Mouse (Mus musculus): ENCODE measurements around the gene Atg10.

The Atg10 gene

DNA sequence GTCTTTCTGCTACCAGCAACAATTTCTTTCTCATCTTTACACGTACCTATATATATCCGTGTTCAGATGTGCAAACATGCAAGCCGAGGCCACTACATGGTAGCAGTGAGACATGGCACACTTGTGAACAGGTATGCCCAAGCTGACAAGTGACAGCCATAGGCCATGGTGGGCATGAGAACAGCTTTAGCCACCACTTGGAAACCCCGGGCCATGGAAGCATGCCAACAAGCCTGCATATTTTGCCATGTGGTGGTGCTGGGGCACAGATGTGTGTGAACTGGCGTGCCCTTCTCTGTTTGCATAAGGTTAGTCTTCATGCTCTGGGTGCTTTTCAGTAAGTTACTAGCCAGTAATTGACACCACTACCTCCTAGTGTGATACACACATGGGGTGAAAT lies 162.9 kb downstream of the Atg10 start:
- in situ Hi-C loops (cut with MboI; ENCODE audit: low pct_unique_long_range_greater_than_20kb in 1 of 2, low sequenced_read_pairs in 2 of 2, unreplicated experiment in 1 of 2) = no loop called here

DNA sequence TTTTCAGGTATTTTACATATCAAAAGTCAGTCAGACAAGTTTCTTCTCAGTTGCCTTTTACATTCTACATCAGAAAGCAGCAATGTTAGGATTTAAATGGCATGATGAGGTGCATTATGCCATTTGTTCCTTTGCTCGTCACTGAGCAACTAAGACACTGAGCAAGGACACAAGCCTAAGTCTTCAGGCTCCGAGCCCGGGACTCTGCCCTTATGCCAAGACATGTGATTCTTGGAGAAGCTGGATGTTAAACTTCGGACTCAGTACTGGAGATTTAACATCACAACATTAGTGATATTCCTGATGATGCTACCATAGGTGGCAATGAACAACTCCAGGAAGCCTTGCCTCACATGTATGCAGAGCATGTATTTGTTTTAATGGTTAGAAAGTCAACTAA lies 175.6 kb downstream of the Atg10 start:
- in situ Hi-C loops (cut with MboI; ENCODE audit: low pct_unique_long_range_greater_than_20kb in 1 of 2, low sequenced_read_pairs in 2 of 2, unreplicated experiment in 1 of 2) = no loop called here

DNA sequence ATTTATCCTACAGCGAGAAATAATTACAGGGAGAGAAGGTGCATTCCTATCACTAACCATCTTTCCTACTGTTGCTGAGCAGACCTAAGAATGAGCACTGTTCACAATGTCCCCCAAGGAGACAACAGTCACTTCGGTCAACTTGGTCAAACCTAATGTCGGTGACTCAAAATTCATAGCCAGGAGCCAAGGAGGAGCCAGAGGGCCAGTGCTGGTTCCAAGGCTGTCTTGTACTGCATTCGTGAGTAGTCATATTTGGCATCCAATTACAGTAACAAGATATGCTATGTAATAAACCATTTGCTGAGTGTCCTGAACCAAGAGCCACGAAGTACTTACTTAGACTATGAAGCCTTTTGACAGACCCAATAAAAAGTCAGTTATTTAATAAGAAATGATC lies 176.9 kb downstream of the Atg10 start:
- in situ Hi-C loops (cut with MboI; ENCODE audit: low pct_unique_long_range_greater_than_20kb in 1 of 2, low sequenced_read_pairs in 2 of 2, unreplicated experiment in 1 of 2) = no loop called here

DNA sequence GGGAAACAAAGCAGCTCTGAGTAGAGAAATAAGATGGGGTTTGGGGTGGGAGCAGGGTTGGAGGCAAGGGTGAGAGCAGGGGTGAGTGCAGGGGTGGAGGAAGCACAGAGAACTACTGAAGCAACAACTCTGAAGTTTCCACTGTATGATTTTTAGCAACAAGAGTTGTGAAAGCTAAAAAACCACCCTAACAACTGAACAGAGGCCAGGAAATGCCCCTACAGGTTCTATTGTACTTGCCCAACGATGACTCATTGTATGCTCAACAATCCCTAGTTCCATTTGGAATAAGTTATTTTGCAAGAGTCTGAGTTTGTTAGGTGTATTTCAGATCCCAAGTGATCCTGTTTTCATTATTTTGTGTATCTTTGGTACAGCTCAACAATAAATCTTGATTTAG lies 182.5 kb downstream of the Atg10 start:
- in situ Hi-C loops (cut with MboI; ENCODE audit: low pct_unique_long_range_greater_than_20kb in 1 of 2, low sequenced_read_pairs in 2 of 2, unreplicated experiment in 1 of 2) = no loop called here

DNA sequence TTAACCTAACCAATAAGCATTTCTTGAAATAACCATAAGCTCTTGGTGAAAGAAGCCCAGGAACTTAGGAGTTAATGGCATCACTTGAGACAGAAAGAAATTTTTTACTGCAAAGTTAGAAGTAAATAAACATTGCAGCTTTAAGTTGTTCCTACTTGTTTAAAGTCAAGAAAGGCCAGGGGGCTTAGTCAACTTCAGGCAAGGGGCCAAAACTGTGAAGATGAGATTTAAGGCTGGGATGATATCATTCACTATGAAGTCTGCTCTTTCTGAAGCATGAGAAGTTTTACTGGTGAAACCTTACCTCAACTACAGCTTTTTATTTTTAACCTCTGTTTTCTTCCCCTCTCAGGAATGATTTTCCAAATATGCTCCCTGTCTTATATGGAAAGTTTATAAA lies 183.3 kb downstream of the Atg10 start:
- in situ Hi-C loops (cut with MboI; ENCODE audit: low pct_unique_long_range_greater_than_20kb in 1 of 2, low sequenced_read_pairs in 2 of 2, unreplicated experiment in 1 of 2) = no loop called here

DNA sequence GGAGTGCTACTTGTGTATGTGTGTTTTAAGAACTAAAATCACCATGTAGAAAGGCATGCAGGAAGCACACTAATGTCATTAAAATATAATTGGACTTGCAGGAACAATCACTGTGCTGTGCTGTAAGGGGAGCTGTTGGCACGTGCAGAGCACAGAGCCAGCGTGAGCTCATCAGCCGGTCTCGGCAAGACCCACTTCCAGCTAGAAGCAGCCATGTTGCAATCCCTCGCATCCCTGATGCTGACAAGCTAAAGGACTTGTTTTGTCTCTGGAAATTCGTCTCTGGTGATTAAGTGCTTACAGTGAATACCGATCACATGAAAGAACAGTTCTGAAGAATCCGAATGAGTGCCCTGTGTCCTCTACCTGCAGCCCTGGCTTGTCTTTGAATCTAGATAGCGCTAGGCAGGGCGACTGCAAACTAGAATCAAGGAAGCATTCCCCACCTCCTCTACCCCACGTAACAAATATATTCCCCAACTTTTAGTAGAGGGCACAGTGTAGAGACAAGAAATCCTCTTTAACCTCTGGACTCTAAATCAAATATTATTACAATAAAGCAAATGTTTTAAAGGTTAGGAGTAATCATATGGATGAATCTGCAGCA lies 184.5 kb downstream of the Atg10 start:
- in situ Hi-C loops (cut with MboI; ENCODE audit: low pct_unique_long_range_greater_than_20kb in 1 of 2, low sequenced_read_pairs in 2 of 2, unreplicated experiment in 1 of 2) = no loop called here

DNA sequence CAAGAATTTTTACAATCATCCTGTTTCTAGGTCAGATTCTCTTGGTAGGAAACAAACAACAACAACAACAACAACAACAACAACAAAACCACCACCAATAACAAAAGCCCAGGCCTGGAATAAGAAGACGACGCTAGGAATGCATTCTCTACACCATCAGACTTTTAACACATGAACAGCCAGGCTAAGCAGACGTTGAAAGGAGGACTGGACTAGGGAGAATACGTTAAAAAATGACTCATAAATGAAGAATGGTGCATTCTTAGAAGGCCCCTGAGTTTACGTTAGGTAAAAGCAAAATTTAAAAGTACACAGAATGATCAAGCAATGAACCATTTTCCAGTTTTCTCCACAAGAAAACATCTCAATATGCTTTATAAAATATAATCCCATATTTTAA lies 185.1 kb downstream of the Atg10 start:
- in situ Hi-C loops (cut with MboI; ENCODE audit: low pct_unique_long_range_greater_than_20kb in 1 of 2, low sequenced_read_pairs in 2 of 2, unreplicated experiment in 1 of 2) = no loop called here

DNA sequence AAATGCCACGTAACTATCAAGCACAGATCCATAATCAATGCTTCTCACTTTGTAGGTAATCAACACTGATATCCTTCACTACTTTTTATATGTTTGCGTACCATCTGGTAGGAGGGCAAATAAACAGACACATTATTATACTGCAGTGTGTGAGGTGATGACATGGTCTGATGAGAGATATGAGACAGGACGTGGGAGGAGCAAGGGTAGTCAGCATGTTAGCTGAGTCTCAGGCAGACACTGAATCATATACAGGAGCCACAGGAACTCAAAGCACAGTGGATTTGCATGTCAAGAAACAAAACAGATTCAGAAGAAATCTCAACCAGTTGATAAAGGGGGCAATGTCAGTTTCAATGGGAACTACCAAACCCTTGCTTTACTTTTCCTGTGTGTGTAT lies 185.7 kb downstream of the Atg10 start:
- in situ Hi-C loops (cut with MboI; ENCODE audit: low pct_unique_long_range_greater_than_20kb in 1 of 2, low sequenced_read_pairs in 2 of 2, unreplicated experiment in 1 of 2) = no loop called here

DNA sequence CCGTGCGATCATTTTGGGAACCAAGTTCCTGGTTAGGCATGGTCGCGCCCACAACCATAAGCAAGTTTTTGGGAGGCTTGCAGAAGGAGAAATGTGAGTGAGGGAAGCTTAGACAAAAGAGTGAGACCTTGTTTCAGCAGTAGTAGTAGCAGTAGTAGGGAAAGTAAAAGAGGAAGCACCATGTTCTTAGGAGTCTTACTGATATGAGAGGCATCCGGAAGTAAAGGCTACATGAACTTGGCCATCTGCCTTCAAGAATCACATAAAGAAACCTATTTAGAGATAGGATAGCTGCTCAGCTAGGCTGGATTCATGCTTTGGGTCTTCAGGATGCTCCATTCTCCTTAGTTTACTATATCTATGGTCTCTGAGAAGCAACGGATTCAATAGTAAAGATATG lies 186.4 kb downstream of the Atg10 start:
- in situ Hi-C loops (cut with MboI; ENCODE audit: low pct_unique_long_range_greater_than_20kb in 1 of 2, low sequenced_read_pairs in 2 of 2, unreplicated experiment in 1 of 2) = no loop called here

DNA sequence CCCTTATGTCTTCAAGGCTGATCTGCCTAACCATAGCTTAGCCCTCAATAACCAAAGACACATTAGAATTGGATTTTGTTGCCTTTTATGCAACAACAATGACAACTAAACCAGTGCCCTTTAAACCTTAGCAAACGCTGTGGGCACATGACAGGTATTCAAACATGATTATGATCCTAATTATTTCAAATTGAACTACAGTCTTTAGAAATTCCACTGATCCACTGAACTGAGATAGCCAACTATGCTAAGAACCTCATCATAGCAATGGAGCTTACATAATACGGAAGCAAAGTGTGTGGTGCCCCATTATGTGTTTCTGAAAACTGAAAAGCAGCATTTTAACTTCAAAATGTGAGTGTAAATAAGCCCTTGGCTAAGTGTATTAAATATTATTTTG lies 191.9 kb downstream of the Atg10 start:
- in situ Hi-C loops (cut with MboI; ENCODE audit: low pct_unique_long_range_greater_than_20kb in 1 of 2, low sequenced_read_pairs in 2 of 2, unreplicated experiment in 1 of 2) = no loop called here

DNA sequence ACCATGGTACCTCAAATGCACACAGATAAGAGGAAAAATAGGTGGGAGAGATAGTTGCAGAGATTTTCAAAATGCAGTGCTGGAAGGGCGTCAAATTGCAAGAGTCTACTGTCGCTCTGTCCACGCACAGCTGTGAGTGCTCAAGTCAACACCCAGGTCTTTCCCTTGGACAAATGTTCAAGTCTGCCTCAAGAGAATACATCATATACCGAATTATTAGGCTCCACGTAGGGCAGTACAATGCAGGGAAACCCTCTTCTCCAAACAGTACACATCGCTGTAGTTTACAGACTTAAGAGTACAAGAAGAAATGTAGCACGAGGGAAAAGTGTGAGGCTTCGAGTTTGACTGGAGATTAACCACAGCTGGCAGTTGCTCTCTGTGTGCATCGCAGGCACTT lies 200.3 kb downstream of the Atg10 start:
- in situ Hi-C loops (cut with MboI; ENCODE audit: low pct_unique_long_range_greater_than_20kb in 1 of 2, low sequenced_read_pairs in 2 of 2, unreplicated experiment in 1 of 2) = no loop called here

DNA sequence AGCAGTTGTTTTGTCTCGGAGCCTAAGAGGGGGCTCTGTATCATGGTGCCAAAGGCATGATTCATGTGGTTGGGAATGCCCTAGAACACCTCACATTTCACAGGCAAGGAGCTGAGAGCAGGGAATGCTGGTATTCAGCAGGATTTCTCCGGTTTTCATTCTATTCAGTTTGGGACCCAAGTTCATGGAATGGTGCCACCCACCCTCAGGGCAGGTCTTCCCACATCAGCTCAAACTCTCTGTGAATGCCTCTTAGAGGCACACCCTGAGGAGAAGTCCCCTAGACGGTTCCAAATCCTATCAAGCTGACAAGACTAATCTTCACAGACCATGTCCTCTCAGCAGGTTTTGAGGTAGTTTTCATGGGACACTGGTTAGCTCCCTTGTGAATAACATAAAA lies 211.9 kb downstream of the Atg10 start:
- in situ Hi-C loops (cut with MboI; ENCODE audit: low pct_unique_long_range_greater_than_20kb in 1 of 2, low sequenced_read_pairs in 2 of 2, unreplicated experiment in 1 of 2) = no loop called here

DNA sequence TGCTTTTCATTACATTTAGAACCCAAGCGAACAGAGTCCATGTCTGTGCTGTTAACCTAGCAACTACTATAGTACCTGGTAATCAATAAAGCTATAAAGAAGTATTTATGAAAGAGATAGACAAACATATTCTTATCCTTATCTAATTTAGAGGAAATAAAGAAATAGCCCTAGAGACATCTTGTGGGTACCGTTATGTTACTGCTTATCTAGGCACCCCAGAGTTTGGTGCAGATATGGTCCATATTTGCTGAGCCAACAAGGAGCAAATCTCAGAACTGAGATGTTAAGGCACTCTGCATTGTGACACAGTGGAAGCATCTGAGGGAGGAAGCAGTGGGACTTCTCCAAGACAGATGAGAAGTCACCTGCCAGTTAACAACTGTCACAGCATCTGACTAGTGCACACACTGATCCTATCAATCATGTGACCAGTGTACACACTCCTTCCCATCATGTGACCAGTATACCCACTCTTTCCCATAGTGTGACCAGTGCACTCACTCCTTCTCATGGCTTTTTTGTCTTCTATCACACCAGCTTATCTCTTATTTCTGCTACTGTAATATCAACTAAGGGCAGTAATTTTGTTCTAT lies 228.6 kb downstream of the Atg10 start:
- in situ Hi-C loops (cut with MboI; ENCODE audit: low pct_unique_long_range_greater_than_20kb in 1 of 2, low sequenced_read_pairs in 2 of 2, unreplicated experiment in 1 of 2) = no loop called here

DNA sequence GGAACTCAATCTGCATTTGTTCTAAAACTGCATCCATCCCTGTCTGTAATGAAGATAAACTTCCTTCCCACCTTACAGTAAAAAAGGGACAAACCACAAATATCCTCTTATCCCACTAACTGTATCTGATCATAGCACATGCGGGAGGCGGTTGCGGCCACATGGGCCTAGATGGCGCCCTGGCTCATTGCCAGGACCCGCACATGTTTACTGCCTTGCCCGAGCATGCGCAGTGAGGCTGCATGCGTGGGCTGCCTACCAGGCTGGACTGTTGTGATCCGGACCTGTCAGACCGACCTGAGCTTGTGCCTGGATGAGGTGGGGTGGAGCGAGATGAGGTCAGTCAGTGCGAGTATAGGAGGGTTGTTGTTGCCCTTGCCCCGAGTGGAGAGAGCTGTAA lies 230.2 kb downstream of the Atg10 start:
- in situ Hi-C loops (cut with MboI; ENCODE audit: low pct_unique_long_range_greater_than_20kb in 1 of 2, low sequenced_read_pairs in 2 of 2, unreplicated experiment in 1 of 2) = no loop called here

DNA sequence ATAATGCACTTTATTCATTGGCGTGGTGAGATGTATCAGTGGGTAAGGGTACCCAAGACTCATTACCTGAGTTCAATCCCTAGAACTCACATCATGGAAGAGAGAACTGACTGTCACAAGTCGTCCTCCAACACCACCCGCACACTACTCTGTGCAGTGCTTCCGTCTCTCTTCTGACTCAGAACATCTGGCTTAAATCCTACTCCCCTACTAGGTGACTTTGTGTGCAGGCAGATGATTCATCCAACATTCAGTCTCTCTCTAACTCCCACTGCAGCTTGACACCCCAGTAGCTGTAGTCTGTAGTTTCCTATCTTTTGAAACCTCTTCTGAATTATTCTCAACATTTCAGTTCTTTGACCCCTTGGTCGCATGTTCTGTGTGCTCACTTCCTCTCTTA lies 230.8 kb downstream of the Atg10 start:
- in situ Hi-C loops (cut with MboI; ENCODE audit: low pct_unique_long_range_greater_than_20kb in 1 of 2, low sequenced_read_pairs in 2 of 2, unreplicated experiment in 1 of 2) = no loop called here

DNA sequence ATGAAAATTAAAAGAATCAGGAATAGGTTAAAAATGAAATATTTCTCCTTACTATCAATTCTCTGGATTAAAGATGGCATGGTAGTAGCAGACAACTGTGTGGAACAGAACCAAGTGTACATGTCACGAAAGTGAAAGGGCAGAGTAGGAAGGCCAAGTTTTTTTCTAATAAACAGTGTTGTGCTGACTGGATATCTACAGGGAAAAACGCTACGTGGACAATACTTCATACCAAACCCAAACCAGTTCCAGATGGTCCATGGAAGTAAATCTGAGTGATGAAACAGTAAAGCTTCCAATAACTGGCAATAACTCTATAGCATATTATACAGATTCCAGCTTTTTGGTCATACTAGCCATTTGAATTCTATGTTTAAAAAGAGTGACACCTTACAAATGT lies 235.5 kb downstream of the Atg10 start:
- in situ Hi-C loops (cut with MboI; ENCODE audit: low pct_unique_long_range_greater_than_20kb in 1 of 2, low sequenced_read_pairs in 2 of 2, unreplicated experiment in 1 of 2) = no loop called here

DNA sequence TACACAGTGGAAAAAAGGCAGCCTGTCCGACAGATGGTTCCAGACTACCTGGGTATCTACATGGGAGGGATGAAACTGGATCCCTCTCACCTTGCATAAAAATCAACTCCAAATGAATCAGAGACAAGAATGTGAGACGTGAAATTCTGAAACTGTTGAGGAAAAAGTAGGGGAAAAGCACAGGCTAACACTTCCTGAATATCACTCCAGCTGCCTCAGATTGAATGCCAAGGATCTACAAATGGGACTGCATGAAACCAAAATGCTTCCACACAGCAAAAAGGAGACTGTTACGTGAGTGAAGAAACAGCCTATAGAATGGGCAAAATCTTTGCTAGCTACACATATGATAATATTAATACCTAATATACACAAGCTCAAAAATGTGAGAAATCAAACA lies 238.4 kb downstream of the Atg10 start:
- in situ Hi-C loops (cut with MboI; ENCODE audit: low pct_unique_long_range_greater_than_20kb in 1 of 2, low sequenced_read_pairs in 2 of 2, unreplicated experiment in 1 of 2) = no loop called here

DNA sequence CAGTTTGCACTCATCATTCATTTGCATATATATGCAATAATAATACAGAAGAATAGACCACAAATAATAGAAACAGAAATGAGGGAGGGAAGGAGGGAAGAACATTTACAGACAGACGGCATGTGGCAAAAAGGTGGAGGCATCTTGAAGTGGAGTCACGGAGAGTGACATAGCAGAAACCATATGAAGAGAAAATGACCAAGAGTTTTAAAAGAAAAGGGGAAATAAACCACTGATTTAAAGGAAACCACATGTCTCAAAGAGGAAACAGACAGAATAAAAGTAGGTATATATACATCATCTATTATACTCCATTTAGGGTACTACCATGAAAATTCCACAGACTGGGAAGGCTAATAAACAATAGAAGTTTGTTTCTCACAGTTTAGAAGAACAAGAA lies 239.7 kb downstream of the Atg10 start:
- in situ Hi-C loops (cut with MboI; ENCODE audit: low pct_unique_long_range_greater_than_20kb in 1 of 2, low sequenced_read_pairs in 2 of 2, unreplicated experiment in 1 of 2) = no loop called here

DNA sequence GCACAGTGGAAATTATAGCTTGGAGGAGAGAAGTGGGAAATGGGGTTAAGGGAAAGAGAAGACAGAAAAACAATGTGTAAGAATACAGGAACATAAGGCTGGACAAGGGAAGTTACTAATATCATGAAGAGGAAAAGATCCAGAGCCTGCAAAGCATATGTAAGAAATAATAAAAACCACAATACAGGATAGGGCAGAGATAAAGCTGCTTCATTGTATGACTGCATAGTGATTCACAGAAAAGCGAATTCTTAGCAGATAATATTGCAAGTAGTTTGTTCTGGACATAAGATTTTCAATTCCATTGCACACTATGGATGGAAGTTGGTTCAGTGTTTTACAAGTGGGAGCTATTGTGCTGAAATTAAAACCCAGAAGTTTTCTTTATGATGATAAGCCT lies 242.0 kb downstream of the Atg10 start:
- in situ Hi-C loops (cut with MboI; ENCODE audit: low pct_unique_long_range_greater_than_20kb in 1 of 2, low sequenced_read_pairs in 2 of 2, unreplicated experiment in 1 of 2) = no loop called here

DNA sequence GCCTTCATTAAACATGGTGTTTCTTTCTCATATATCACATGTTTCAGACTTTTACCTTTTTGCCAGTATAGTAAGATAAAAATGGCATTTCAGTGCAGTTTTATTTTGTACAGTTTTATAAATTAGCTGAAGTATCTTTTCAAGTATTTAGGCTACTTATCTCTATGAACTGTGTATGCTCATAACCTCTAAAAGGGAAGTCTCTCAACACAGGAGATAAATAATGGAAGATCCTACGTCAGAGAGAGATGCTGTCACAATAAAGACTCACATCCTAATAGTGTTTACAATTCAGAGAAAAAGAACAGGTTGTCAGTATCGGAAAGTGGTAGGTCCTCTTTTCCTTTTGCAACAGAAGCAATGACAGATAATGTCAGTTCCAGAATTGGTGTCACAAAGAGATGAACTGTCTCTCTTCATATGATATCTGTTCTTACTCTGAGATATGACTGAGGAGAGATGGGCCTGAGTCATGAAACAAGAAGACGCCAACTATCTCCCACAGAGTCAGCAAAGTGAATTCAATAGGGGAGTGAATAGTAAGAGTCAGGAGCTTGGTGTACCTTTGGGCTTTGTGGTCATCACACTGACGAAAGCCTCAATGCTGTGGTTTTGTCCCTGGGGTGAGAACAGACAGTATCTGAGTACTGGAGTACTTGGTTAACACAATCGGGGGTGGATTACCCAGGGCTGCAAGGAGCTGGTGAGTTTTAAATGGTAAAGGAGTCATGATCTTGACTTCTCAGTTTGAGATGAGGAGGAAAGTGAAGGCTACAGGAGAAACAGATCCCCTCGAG lies 242.7 kb downstream of the Atg10 start:
- in situ Hi-C loops (cut with MboI; ENCODE audit: low pct_unique_long_range_greater_than_20kb in 1 of 2, low sequenced_read_pairs in 2 of 2, unreplicated experiment in 1 of 2) = no loop called here

All from mouse embryonic stem cell (cell line).